Mouse (Mus musculus) cerebellum, postnatal 36 days (tissue): ENCODE results near the gene Ephb4.
A peak's percentile ranks its signal among the peaks of the same experiment; 100 is the strongest.

Experiments
- DNase-seq, 2 experiments: peaks; one replicate each; pipeline ENCODE4 v3.0.0; 2021 to 2022; ENCODE audit warnings: mixed read lengths in 2 of 2

Gene Ephb4

DNA sequence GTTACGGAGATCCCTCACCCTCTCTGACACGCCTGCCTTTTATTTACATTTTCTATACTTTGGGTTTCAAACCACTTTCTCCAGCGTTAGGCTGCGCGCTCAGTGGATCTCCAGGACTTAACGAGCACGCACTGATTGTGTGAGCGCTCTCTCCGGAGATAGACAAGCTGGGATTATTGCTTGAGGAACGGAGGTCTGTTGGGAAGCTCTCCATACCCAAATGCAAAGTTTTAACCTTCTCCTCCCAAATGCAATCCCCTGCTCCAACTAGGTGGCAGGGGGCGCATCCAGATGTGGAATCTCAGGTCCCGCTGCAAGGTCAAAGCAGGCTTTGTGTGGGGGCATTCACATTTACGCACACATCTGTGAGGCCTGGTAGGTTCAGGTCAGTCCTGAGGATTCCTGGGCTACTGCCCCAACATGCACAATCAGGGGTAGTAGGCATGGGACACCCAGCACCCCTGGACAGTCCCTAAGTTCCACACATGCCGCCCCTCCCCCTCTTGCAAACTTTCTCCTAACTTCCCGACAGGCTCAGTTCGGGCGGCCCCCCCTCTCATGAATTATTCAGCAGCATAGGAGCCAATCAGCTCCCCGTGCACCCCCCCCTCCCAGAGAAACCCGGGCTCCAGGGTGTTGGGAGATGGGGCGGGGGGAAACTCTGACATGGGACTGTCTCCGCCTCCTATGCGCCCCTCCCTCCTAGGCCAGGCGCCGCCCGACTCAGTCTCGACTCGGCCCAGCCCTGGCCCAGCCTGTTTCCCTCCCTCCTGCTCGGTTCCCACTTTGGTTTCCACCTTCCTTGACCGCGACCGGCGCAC lies at the start of gene Ephb4:
Ephb4 (plus strand) TSS at position 726 of the 821 bp plus-strand sequence.
- DNase-seq = peak in 1 of 2 experiments; percentile 26

DNA sequence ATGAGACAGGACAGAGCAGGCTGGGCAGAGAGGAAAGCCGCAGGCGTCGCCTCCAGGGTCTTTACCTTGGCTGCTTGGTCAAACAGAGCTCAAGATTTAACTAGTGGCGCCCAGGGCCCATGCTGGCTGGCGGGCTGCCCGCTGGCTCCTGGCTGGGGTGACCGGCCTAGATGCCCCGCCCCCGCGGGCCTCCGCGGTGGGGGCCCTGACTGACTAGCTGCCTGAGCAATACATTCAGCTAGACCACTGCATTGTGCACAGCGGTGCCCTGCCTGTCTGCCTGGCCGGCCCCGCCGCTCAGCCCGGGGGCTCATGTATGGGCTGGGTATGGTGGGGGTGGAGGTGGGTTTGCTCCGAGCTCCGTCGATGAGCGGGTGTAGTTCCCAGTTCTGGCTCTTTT lies 48.7 kb upstream of the Ephb4 start:
- DNase-seq = peak in 1 of 2 experiments; percentile 51

DNA sequence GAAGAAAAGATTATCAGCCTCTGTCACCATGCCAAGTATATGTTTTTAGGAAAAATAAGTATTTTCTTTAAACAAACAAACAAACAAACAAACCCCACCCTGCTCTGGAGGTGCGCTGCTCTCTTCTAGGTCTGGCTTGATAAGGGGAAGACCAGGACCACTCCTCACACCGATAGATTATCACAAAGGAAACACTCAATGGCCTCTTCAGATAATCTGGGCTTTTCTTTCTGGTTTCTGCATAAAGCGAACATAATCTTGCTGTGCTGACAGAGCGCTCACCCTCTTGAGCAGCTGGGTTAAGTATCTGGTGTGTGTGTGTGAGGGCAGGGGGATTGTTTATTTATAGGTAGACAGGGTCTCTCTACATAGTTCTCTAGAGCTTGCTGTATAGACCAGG lies 46.3 kb upstream of the Ephb4 start:
- DNase-seq = no peak

DNA sequence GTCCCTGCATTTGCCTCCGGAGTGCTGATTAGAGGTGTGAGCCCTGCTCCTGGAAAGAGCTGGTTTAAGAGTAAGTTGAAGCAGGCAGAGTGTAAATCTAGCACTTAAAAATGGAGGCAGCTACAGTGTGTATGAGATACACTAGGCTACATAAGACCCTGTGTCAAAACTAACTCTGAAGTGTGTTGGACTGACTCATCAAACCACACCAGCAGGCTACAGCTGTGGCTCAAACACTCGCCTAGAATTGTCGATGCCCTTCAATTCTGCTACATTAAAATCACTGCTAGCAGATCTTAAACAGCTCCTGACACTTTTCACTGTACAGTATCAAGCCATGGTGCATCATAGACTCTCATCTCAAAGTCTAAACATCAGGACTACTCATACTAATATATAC lies 45.7 kb upstream of the Ephb4 start:
- DNase-seq = no peak

DNA sequence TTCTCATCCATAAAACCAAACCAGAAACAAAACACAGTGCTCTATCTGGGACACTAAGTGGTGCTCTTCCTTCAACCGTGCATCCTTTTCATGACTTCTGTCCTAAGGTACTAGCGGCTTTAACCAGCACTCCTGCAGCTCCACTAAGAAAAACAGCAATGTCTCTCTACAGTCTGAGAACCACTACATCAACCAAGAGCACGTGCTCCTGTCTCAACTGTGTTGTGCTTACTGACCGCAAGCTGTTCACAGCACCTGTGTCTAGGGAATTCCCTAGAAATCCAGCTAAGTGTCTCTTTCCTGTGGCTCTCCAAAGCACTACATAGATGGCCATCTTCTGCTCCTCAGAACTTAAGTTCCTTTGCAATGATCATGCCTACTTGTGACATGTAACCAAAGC lies 45.1 kb upstream of the Ephb4 start:
- DNase-seq = no peak

DNA sequence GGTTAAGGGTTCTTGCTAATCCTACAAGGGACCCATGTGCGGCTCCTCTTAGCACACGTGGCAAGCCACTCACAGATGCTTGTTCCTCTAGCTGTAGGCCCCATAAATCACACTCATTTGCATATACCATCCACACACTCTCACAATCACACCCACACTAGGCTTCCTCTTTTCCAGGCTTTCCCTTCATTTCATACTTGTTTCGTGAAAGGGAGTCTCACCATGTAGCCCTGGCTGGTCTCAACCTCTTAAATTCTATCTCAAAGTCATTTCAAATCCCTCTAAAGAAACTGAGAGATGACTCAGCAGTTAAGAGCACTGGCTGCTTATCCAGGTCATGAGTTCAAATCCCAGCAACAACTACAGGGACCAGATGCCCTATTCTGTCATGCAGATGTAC lies 44.1 kb upstream of the Ephb4 start:
- DNase-seq = no peak

DNA sequence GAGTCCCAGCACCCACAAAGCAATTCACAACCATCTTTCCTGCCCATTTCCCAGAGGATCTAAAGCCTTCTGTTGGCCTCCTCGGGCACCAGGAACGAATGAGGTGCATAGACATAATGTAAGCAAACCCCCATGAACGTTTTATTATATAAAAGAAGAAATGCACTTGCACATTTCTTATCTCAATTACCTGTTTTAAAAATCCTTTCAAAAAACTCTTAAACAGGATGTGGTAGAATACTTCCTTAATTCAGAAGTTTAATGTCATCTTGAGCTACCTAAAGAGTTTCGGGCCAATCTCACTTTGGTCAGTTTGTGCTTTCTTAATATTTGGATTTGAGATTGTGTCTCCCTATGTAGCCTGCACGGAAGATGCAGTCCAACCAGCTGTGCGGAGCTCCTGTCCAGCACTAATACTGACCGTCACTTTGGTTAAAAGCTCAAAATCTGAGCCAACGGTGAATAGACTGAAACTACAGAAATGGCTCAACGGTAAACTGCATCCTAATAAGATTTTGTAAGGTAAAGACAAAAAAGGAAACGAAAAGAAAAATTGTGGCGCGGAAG lies 43.4 kb upstream of the Ephb4 start:
- DNase-seq = no peak

DNA sequence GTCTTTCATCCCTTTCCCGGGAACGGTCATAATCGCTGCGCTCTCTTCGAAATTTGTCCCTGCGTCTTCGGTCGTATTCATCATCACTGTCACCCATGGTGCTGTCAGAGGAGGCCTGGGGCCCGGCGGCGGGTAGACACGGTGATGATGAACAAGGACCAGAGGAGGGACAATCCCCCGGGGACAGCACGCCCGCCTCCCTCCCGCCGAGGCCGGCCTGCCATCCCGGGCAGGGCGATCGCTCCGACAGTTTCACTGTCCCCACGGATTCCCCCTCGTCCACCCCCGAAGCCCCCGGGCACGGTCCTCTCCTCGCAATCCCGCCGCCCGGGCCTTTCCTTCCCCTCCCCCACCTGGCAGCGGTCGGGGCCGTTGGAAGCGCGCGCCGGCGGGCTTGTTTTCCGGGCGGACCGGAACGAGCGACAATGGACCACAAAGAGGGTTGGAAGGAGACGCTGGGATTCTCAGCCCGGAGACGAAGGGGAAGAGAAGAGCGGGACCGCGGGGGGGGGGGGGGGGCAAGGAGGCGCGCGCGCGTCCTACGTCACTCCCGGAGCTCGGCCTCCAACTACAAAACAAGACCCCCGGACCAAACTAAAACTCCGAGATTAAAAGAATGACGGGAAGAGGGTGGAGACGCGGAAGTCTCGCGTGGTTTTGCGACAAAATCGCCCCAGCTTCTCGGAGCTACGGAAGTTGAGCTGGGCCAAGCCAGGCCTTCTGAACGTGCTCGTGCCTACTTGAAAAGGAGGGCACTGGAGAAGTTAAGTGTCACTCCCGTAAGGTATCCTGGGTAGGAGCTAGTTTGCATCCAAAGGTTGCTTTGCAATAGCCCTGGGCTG lies 42.6 kb upstream of the Ephb4 start, which contains the start of gene Srrt:
Srrt (minus strand) TSS at position 604 of the 842 bp plus-strand sequence.
- peak; percentile 90 to 91 for DNase-seq

DNA sequence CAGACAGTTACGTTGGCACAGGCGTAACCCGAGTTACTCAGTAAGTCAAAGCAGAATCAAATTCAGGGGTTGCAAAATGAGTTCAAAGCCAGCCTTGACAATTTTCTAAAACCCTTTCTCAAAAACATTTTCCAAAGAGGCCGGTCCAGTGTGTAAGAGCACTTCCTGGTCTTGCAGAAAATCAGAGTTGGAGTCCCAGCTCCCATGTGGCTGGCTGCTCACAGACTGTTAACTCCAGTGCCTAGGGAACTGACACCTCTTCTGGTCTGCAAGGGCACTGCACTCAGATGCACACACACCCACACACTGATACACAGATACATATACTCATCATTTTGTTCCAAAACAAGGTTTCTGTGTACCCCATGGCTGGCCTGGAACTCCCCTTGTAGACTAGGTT lies 41.6 kb upstream of the Ephb4 start:
- no peak for DNase-seq

DNA sequence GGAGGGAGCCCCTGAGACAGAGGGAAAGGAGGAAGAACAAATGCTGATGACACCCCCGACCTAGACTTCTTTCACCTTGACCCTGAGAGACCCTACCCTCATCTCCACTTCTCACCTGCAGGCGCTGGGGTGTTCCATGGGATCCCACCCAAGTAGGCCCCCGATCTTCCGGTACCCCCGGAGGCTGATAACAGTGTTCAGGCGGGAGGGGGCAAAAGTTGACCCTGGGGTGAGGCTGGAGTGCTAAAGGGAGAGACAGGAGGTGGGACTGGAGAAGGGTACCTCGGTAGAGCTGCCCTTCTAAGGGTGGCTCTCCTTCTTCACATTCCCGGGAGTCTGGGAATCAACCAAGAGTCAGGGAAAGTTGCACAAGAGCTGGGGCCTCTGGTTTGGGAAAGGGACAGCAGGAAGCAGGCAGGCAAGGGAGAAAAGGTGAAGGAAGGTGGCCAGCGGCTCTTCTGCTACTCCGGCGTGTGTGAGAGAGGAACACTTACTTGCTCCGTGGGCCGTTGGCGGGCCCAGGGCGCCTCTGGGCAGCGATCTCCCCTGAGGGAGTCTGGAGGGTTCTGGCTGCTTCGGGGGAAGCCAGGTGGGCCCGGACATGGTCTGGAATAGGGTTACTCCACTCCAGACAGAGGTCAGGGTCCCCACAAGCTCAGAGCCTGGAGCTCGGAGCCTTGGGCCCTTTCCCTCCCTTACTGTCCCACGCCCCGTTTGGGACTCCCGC lies 36.3 kb upstream of the Ephb4 start:
- no peak for DNase-seq

DNA sequence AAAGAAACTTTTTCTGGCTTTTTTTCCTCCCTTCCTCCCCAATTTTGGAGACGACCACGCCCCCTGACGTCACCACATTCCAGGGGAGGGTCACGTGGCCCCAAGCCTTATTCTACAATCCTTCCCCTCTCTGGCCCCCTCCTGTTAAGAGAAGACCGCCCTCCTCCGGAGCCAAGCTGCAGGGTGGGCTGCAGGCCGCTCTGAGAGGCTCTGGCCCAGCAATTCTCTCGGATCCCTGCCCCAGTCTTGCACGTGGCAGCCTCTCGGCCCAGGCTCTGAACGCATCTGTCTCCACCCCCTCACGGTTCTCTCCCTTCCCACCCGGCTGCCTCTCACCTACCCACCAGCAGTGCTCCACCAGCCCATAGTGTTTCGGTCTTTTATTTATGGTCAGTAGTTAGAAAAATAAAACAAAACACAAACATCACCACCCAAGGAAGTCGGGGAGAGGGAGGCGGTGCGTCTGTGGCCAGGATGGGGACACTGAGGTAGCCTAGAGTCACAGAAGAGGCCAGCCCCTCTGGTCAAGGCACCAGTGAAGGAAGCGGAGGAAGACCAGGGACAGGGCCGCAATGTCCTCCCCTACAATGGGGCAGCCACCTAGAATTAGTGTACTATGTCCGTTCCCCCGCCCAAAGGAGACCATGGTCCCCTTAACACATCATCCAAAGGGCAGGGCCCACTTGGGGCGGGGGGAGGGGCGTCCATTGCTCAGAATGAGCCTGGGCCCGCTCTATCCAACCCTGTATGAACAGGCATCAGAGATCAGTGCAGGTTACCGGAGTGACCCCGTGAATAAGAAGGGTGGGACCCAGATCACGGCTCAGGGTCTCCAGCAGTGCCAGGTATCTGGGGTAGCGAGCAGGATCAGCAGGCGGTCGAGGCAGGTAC lies 35.5 kb upstream of the Ephb4 start, which contains the start of gene Trip6:
Trip6 (minus strand) TSS at position 212 of the 891 bp plus-strand sequence.
- DNase-seq = no peak

DNA sequence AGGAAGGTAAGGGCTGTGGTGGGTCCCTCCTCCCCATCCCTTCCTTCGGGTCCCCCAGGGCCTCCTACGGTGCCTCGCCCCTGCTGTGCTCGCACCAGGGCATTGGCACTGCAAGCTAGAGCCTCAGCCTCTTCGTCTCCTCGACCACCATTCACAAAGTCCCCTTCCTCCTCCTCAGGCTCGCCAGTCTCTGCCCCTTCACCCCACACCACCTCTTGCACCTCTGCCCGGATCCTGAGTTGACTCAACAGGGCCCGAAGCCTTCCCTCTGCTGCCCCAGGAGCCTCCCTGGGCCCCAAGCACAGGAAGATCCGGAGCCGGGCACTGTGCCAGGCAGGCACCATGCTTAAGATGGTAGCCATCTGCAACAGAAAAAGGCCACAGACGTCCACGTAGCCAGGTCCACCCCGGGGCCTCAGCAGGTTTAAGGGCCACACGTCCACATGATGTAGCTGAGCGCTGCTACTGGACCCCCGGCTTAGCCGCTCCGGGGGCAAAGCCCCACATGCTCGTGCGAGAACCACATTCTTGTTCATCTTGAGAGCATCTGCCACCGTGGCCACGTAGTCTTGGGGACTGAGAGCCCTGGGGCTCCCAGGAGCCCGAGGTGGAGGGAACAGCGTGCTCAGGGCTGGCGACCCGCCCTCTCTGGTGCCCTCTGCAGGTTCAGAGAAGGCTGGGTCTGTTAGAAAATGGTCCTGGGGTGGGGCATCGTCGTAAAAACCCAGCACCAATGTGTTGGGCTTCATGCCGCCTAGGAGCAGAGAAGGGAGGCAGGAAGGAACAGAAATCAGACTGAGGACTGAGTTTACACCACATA lies 34.6 kb upstream of the Ephb4 start:
- peak; percentile 40 to 53 for DNase-seq

DNA sequence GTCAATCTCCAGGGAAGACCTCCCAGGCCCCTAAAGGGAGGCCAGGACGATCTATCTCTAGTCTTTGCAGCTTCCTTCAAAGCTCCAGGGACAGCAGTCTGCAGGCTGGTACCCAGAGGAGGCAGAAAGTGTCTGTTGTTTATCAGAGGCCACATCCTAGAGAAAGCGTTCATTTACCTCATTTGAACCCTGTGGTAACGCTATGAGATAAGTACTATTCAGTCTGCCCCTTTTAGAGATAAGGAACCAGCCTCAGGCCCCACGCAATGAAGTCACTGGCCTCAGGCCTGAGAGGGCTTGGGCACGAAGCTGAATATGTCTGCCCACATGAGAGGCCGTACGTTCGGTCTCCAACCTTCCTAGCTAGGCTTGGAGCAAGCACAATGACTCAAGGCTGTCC lies 32.5 kb upstream of the Ephb4 start:
- DNase-seq = no peak

DNA sequence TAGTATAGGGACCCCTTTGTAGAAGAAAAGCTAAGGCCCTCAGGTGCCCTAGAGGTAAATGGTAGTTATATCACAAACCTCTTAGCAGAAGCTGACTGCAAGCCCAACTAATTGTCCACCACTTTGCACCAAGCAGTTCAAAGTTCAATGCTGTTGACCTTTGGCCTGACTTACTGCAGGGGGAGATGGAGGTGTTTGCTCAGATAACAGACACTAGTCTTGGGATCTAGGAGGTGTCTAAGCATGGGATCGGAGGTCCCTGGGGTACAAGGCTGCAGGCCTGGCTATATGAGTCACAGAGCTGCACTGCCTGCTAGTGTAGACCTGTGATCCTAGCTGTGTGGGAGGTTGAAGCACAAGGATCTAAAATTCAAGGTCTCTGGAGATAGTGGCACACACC lies 31.3 kb upstream of the Ephb4 start:
- no peak for DNase-seq

DNA sequence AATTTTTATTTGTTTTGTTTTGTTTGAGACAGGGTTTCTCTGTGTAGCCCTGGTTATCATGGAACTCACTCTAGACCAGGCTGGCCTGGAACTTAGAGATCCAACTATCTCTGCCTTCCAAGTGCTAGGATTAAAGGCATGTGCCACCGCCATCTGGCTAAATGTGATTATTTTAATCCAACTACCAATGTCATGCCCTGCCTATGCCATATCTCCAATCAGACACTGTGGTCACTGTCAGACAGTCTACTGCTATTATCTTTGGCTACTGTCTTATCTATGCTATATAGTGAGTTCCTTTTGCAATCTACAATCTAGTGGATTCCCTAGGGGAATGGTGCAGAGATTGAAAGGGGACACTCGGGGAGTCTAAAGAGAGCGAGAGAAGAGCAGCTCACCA lies 28.9 kb upstream of the Ephb4 start:
- no peak for DNase-seq

DNA sequence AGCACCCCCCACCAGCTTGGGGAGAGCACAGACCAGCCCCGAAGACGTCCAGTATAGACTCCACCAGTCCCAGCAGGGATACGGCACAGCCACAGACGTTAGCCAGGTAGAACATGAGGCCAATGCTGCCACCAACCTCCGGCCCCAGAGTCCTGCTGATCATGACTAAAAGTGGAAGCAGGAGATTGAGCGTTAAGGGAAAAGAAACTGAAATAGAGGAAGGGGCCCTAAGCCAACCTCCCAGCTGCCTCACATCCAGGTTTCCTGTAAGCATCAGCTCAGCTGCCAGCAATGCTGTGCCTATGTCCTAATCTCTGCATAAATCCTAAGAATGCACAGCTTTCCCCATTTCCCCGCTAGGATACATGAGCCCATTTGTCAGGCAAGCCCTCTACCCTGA lies 19.0 kb upstream of the Ephb4 start:
- DNase-seq = no peak

DNA sequence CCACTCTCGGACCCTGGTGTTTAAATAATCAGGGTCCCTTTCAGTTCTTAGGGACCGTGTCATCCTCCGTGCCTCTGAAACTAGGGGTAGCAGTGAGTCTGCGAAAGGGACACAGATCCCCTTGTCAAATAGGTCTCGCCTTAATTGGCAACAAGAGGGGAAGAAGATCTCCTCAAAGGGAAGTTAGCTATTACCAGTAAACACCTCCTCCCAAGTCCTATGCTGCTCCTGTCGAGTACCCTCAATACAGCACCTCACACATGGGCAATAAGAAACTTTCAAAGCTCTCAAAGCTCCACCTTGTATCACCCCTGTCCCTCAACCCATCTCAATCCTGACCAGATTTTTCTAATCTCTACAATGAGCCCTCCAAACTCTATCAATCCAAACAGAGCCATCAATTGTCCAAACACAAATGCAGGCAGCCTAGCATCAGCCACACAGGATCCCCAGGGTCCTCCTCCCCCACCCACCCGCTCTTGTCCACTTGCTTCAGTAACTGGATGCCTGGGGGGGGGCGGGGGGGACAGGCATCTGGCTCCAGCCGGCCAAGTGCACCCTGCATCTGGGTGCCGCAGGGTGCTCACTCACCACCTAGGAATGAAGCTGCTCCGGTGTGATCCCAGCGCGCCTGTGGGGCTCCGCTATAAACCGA lies 16.9 kb upstream of the Ephb4 start:
- DNase-seq = no peak

DNA sequence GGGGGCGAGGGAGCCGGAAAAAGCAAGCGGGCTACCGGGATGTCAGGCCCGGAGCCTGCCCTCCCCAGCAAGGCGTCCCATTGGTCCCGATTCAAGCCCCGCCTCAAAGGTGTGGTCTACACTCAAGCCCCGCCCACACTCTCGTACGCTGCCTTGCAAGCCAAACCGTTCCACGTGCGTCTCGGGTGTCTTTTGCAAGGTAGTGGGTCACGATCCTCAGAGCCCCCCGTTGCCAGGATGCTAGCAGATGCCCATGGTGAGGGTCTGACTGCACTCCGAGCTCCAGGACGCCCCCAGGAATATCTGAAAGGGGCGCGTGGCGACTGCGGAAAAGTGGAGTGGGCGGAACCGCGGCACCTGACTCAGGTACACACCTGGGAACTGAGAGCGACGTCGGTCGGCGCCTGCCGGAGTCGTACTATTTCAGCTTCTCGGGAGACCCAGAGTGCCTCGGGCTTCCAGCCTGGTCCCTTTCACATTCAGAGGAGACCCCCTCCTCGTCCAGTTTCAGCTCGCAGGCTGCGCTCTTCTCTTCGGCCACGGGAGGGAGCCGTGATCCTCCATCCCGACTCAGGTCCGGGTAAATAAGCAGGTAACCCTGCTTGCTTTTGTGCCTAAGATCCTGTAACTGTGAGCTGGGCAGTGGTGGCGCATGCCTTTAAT lies 16.3 kb upstream of the Ephb4 start, which contains the start of gene Slc12a9:
Slc12a9 (minus strand) TSS at position 86 of the 663 bp plus-strand sequence.
- DNase-seq = peak; percentile 91 to 93

DNA sequence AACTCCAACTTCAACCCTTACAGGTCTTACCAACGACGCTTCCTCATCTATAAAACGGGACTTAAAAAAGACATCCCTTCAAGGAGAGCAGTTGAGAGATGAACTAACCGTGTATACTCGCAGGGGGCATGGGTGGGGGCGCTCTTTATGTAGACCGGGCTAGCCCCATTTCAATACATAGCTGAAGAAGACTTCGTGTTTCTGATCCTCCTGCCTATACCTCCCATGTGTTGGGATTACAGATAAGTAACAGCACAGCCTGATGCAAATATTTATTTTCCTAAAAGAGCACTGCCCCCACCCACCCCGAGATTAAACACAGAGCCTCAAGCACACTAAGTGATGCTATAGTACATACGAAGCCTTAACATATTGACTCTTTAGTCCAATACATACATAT lies 15.6 kb upstream of the Ephb4 start:
- no peak for DNase-seq

DNA sequence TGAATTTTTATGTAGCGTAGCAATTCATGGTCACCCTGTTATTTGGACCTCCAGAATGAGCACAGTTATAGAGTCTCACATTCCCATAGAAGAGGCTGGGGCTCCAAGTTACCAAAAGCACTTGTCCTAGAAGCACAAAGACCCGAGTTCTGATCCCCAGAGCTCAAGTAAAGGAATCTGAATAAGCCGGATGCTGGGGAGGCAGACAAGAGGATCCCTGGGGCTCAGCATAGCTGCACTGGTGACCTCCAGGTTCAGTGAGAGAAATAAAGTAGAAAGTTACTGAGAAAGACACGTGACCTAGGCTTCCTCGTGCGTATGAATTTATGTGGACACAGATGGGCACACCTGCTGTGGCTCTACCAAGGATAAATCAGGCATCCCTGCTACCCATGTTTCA lies 14.8 kb upstream of the Ephb4 start:
- no peak for DNase-seq
